Mouse (Mus musculus): ENCODE results near the gene Znrf1. TPM values are rescaled to one million over a fixed set of nuclear protein-coding genes. Genes with fewer than 3 reads are reported as not detected.

Gene Znrf1
- total RNA-seq, 2 experiments from 2014 or later = 49.9 to 57.5 TPM

DNA sequence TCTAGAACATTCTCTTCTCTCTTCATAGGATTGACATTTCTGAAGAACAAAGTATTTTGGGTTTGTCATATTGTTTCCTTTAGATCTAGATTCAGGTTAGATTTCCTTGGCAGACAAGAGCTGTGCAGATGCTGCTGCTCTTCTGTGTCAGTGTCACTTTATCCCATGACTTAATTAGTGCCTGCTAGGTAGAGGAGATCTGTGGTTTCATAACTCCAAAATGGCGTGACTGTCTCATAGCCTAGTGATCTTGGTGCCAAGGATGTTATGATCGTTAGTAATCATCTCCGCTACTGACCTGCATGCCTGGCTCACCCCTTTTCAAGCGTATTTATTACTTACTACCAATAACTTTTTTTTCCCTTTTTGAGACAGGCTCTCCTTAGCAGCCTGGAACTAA, 34.0 kb downstream of the Znrf1 start:
- no peak for DNase-seq

GRCm38 (mm10) chr8:111570432-111570831, 34.5 kb downstream of the Znrf1 start:
- DNase-seq = no peak

DNA sequence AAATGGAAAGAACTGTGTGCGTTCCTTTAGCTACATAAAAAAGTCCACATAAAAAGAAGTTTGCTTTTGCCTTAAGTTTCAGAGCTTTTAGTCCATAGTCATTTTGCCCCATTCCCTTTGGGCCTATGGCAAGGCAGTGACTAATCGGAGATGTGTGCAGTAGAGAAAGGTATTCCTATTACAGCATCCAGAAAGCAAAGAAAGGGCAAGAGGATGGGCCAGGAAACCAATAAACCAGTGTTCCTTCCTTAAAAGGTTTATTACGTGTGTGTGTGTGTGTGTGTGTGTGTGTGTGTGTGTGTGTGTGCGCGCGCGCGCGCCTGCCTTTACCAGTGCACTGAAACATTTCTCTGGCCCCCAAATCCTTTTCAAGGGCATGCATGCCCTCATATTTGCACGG, 35.8 kb downstream of the Znrf1 start:
- DNase-seq = no peak

GRCm38 (mm10) chr8:111572431-111572830, 36.5 kb downstream of the Znrf1 start:
- no peak for DNase-seq

DNA sequence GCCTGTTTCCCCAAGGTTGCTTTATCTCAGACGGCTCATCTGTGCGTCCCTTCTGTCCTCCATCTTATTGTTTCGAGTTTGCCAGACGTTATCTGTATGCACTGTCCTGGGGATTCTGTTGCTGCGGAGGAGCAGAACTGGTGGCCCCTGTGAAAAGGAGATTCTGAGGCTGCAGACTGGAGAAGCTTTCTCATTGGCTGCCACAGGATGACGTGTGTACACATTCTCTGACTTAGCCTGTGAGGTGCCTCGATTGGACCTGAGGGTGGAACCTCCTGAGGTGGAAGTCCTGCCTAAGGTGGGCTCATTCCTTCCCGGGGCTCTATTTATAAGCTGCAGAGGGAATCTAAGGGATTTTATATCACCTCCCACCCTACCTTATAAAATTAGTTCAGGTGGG, 37.7 kb downstream of the Znrf1 start:
- no peak for DNase-seq

- no peak for DNase-seq
Observed at GRCm38 (mm10) chr8:111574016-111574415, 38.1 kb downstream of the Znrf1 start.

- no peak for DNase-seq
Observed at GRCm38 (mm10) chr8:111575492-111575891, 39.6 kb downstream of the Znrf1 start.

DNA sequence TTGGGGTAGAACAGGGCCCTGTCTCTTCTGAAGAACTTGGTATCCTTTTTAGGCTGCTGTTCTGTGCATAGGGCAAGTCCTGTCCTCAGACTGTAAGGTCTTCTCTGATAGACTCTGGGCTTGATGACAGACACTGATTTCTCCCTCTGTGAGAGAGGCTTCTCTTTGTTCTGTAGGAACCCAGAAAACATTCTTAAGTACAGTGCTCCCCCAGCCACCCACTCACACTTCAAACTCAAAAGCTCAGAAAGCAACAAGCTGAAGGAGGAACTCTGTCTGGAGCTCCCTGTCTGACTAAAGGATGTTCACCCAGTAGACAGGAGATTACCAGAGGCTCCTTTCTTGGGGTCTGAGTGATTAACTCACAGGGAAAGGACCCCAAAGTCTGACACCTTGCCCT, 40.6 kb downstream of the Znrf1 start:
- no peak for DNase-seq

GRCm38 (mm10) chr8:111577880-111578533, 42.1 kb downstream of the Znrf1 start:
- DNase-seq = no peak

GRCm38 (mm10) chr8:111579318-111579717, 43.4 kb downstream of the Znrf1 start:
- DNase-seq = no peak

- DNase-seq = no peak
Observed at GRCm38 (mm10) chr8:111580306-111580705, 44.4 kb downstream of the Znrf1 start.

GRCm38 (mm10) chr8:111582386-111582785, 46.5 kb downstream of the Znrf1 start:
- no peak for DNase-seq

DNA sequence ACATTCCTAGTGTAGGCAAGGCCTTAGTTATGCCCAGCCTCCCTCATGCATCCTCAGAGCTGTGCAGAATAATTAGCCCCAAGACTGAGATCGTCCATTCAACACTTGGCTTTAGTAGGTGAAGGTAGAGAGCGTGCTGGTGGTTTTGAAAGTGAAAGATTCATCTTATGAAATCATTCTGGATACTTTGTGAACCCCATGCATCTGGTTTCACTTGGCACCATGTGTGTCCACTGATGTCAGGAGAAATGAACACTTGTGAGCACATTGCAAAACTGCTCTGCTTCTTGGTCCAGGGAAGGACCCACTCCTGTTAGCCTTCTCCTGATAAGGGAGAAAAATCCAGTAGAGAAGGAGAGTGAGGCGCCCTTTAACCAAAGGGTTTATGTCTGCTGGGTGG, 49.0 kb downstream of the Znrf1 start:
- no peak for DNase-seq

- DNase-seq = no peak
Observed at GRCm38 (mm10) chr8:111587545-111588094, 51.7 kb downstream of the Znrf1 start.

GRCm38 (mm10) chr8:111588336-111588735, 52.4 kb downstream of the Znrf1 start:
- DNase-seq = no peak

DNA sequence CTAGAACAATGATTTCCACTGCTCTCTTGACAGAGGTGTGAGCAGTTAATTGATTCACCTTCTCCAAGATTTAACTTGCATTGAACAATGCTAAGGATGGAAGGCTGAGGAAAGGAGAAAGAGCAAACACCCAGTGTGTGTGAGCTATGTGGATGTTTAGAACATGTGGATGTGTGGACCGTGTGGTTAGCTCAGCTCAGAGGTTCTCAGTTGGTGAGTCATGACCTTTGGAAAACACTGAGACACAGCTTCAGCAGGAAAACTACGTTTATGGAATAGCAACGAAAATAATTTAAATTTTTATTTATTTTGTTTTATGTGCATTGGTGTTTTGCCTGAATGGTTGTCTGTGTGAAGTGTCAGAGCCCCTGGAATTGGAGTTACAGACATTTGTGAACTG, 54.3 kb downstream of the Znrf1 start:
- no peak for DNase-seq

DNA sequence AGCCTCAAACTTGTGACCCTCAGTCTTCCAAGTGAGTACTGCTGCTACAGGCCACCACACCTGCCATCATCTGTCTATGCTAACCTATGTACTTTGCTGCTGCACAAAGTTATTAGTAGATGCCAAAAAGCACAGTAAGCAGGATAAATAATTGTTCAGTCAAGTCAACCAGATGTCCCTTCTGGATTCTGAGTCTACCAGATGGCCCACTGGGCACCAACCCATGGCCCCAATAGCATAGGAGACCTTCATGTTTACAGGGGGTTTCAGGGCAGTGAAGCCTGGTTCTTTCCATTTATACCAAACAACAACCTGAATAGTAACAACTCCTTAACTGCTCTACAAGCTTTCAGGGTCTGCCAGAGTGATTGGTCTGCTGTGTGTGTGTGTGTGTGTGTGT, 55.3 kb downstream of the Znrf1 start:
- no peak for DNase-seq

- no peak for DNase-seq
Observed at GRCm38 (mm10) chr8:111592390-111592910, 56.6 kb downstream of the Znrf1 start.

- DNase-seq = no peak
Observed at GRCm38 (mm10) chr8:111594044-111594840, 58.3 kb downstream of the Znrf1 start.

DNA sequence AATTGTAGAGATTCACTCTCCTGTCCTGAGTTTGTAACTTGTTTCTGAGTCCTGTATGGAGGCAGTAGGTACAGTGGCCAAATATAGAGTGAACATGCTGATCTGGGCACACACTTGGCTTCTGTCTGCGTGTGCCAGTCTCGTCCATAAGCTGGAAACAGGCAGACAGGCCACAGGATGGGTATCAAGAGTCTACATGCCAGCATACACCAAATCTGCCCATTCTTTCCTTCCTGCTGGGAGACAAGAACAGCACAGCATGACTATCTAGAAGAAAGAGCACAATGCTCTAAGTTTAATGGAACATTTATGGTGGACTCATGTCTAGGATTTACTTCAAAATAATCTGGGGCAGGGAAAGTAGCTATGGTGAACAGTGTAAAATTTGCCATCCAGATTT, 59.1 kb downstream of the Znrf1 start:
- DNase-seq = no peak

DNA sequence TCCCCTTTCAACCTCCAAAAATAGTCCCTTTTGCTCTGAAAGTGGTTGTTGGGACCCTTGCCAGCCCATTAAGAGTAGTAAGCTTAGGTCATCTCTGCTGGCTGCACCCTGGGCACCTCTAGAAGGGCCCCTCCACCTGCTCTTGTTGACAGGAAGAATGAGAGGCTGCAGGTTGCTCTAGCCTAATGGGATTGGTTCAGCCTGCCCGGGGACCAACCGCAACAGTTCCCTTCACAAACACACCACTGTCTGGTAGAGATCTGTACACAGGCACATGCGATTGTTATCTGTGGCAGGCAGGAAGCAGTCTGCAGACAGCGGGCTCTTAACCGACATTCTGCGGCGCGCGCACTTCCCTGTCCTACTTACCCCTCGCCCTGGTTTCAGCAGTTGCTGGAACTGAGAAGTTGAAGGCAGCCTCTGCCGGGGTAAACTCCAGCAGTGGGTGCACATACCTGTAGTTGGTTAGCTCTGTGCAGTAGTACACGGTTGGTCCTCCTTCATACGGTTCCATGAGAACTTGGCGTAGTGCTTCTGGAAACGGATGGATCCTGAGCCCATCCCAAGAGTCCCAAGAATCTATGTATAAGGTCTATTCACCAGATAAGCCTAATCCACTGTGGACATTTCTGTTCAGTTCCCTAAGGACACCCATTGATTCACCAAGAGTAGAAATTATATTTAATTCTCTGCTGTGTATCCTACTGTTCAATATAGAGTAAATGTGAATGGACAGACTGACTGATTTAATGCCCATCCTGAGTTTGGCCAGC, 60.0 kb downstream of the Znrf1 start:
- DNase-seq = peak; percentile 34

GRCm38 (mm10) chr8:111596485-111596821, 60.6 kb downstream of the Znrf1 start:
- DNase-seq = no peak

GRCm38 (mm10) chr8:111597310-111597709, 61.4 kb downstream of the Znrf1 start:
- no peak for DNase-seq

All from gastrocnemius, postnatal 25 days (tissue).